Comparison of ENCODE assay signal across 10 mouse cellular contexts in genomic region chr16:7927756-7928155, GRCm38 (mm10).
DNase-seq lines count a peak whose midpoint lies in the region; ATAC-seq and TF ChIP-seq lines count a peak whose summit lies in the region.
"Had no signal": no experiment of that assay in that cellular context is flagged by ENCODE, and none has a peak within 500 bp of the region (broad histone marks: within the 10 kb centered on the region; RNA-seq: fewer than 3 reads in every experiment).

No protein-coding gene starts in this region.

- H3K4me1 ChIP-seq in embryonic facial prominence, embryonic 14.5 days (ENCODE audit: control insufficient read depth, insufficient read depth, low read length): no peaks in the 10 kb centered on the region
- H3K4me1 ChIP-seq in embryonic facial prominence, embryonic 10.5 days: no peaks in the 10 kb centered on the region
- no peaks in the 10 kb centered on the region for H3K4me1 ChIP-seq in liver, postnatal 0 days (ENCODE audit: insufficient read depth)
- H3K4me1 ChIP-seq: hindbrain, embryonic 13.5 days had no signal

- no peaks in the 10 kb centered on the region for H3K27me3 ChIP-seq in embryonic facial prominence, embryonic 14.5 days (replicated peaks; ENCODE audit: control insufficient read depth, insufficient read depth, low read length)
- no peaks in the 10 kb centered on the region for H3K27me3 ChIP-seq in embryonic facial prominence, embryonic 10.5 days (replicated peaks; ENCODE audit: low read depth, poor library complexity, severe bottlenecking)
- H3K27me3 ChIP-seq in liver, postnatal 0 days (ENCODE audit: insufficient read depth, low read length): no peaks in the 10 kb centered on the region
- H3K27me3 ChIP-seq: hindbrain, embryonic 13.5 days had no signal

- TF ChIP-seq EP300 in liver, postnatal 0 days (IDR thresholded peaks at IDR 0.05; ENCODE audit: low read depth): no peak

- H3K27ac ChIP-seq in embryonic facial prominence, embryonic 14.5 days (replicated peaks; ENCODE audit: low read depth, low read length): no peak overlapping the region
- H3K27ac ChIP-seq in embryonic facial prominence, embryonic 10.5 days (replicated peaks): no peak overlapping the region
- H3K27ac ChIP-seq in liver, postnatal 0 days (ENCODE audit: low read depth): no peak overlapping the region
- H3K27ac ChIP-seq: hindbrain, embryonic 13.5 days had no signal

- no peak for TF ChIP-seq CTCF in liver, postnatal 0 days (IDR thresholded peaks at IDR 0.05; ENCODE audit: low read depth)
- no peak for TF ChIP-seq CTCF in brain, embryonic 14.5 days (IDR thresholded peaks at IDR 0.05; ENCODE audit: borderline replicate concordance, extremely low read depth, insufficient read depth, insufficient read length)

- no peak overlapping the region for H3K4me3 ChIP-seq in embryonic facial prominence, embryonic 14.5 days (ENCODE audit: low read depth, low read length)
- no peak overlapping the region for H3K4me3 ChIP-seq in embryonic facial prominence, embryonic 10.5 days
- no peak overlapping the region for H3K4me3 ChIP-seq in liver, postnatal 0 days (ENCODE audit: low read depth, low read length)
- H3K4me3 ChIP-seq: hindbrain, embryonic 13.5 days had no signal

- no peaks in the 10 kb centered on the region for H3K9me3 ChIP-seq in embryonic facial prominence, embryonic 14.5 days (ENCODE audit: control insufficient read depth, low read length)
- H3K9me3 ChIP-seq in embryonic facial prominence, embryonic 10.5 days: no peaks in the 10 kb centered on the region
- H3K9me3 ChIP-seq in liver, postnatal 0 days (ENCODE audit: low read length): no peaks in the 10 kb centered on the region
- H3K9me3 ChIP-seq: hindbrain, embryonic 13.5 days had no signal

- no peak overlapping the region for H3K4me2 ChIP-seq in embryonic facial prominence, embryonic 14.5 days (ENCODE audit: low read depth, low read length)
- no peak overlapping the region for H3K4me2 ChIP-seq in liver, postnatal 0 days (ENCODE audit: low read depth, low read length)
- H3K4me2 ChIP-seq: hindbrain, embryonic 13.5 days; midbrain, embryonic 11.5 days had no signal

- DNase-seq in embryonic facial prominence, embryonic 14.5 days (ENCODE audit: low spot score): peak; percentile 31
- no peak for DNase-seq in embryonic facial prominence, embryonic 10.5 days (ENCODE audit: low spot score)
- DNase-seq in liver (peak; percentile 8), adipocyte (ENCODE audit: low spot score) (no peak)
- DNase-seq in liver, postnatal 0 days: no peak
- peak; percentile 31 for DNase-seq in brain, embryonic 14.5 days (ENCODE audit: low read depth)
- peak; percentile 32 for DNase-seq in mesoderm, embryonic 11.5 days (ENCODE audit: low read depth, low spot score)

- 55% methylated on average over 8 of the region's 8 CpGs for WGBS in embryonic facial prominence, embryonic 14.5 days
- WGBS in embryonic facial prominence, embryonic 10.5 days: 87% methylated on average over 8 of the region's 8 CpGs
- WGBS in liver, postnatal 0 days (ENCODE audit: insufficient replicate concordance): 48% methylated on average over 8 of the region's 8 CpGs

- no peak for ATAC-seq in embryonic facial prominence, embryonic 14.5 days (ENCODE audit: low read depth)
- no peak for ATAC-seq in liver, postnatal 0 days
- no peak for ATAC-seq in frontal cortex, adult (ENCODE audit: low TSS enrichment)

- H3K9ac ChIP-seq in embryonic facial prominence, embryonic 14.5 days (ENCODE audit: low read depth, low read length): no peak overlapping the region
- no peak overlapping the region for H3K9ac ChIP-seq in liver, postnatal 0 days (replicated peaks)
- H3K9ac ChIP-seq: hindbrain, embryonic 13.5 days had no signal

- no peaks in the 10 kb centered on the region for H3K36me3 ChIP-seq in embryonic facial prominence, embryonic 14.5 days (ENCODE audit: control insufficient read depth, insufficient read depth, low read length)
- H3K36me3 ChIP-seq in embryonic facial prominence, embryonic 10.5 days (replicated peaks): no peaks in the 10 kb centered on the region
- no peaks in the 10 kb centered on the region for H3K36me3 ChIP-seq in liver, postnatal 0 days (replicated peaks; ENCODE audit: insufficient read depth, low read length)
- H3K36me3 ChIP-seq: hindbrain, embryonic 13.5 days had no signal

- no peak for TF ChIP-seq POLR2A in brain, embryonic 14.5 days (IDR thresholded peaks at IDR 0.05; ENCODE audit: borderline replicate concordance, extremely low read depth, insufficient read depth, insufficient read length, poor library complexity, severe bottlenecking)

Comparison
In these comparisons a context has a peak if more than half of its experiments do, and no peak if none do; other contexts are left out.
1. DNase-seq: peak in embryonic facial prominence, embryonic 14.5 days (single experiment), liver (single experiment), brain, embryonic 14.5 days (single experiment) and mesoderm, embryonic 11.5 days (single experiment); none in embryonic facial prominence, embryonic 10.5 days (single experiment), liver, postnatal 0 days (single experiment) and adipocyte (single experiment).